Mouse (Mus musculus) limb, embryonic 11.5 days (tissue): ENCODE measurements around the gene Lca5. TPM values are rescaled to one million over a fixed set of nuclear protein-coding genes. Genes with fewer than 3 reads are reported as not detected.
A peak's percentile ranks its signal among the peaks of the same experiment; 100 is the strongest.

ENCODE experiments used
- ATAC-seq: fragments of 200-750 bp; cut with Nextera tagmentation; 2 replicates; pipeline ENCODE4 v1.8.0; 2017; ENCODE audit warnings: low read depth; ENCODE audit not compliant: insufficient number of reproducible peaks, low FRiP score, low TSS enrichment
- DNase-seq: peaks from one replicate; pipeline ENCODE4 v3.0.0-alpha.2; 2015; ENCODE audit warnings: low spot score
- H3K27ac ChIP-seq: fragments of 300-500 bp; sonication (generic); replicated peaks from 2 replicates; pipeline ENCODE4 v1.5.1; 2014; ENCODE audit warnings: low read depth, mild to moderate bottlenecking, low read length
- H3K27me3 ChIP-seq: fragments of 300-500 bp; sonication (generic); 2 replicates; pipeline ENCODE4 v1.6.1; 2014; ENCODE audit warnings: mild to moderate bottlenecking, low read length, mixed read lengths; ENCODE audit not compliant: control insufficient read depth, insufficient read depth
- H3K36me3 ChIP-seq: fragments of 300-500 bp; sonication (generic); 2 replicates; pipeline ENCODE4 v1.6.1; 2014; ENCODE audit warnings: mild to moderate bottlenecking, low read length, moderate library complexity, mixed read lengths; ENCODE audit not compliant: control insufficient read depth, insufficient read depth
- H3K4me1 ChIP-seq: fragments of 300-500 bp; sonication (generic); 2 replicates; pipeline ENCODE4 v1.6.1; 2014; ENCODE audit warnings: low read length, mixed read lengths; ENCODE audit not compliant: control insufficient read depth, insufficient read depth
- H3K4me2 ChIP-seq: fragments of 300-500 bp; sonication (generic); 2 replicates; pipeline ENCODE4 v1.6.1; 2014; ENCODE audit warnings: low read depth, mild to moderate bottlenecking, moderate library complexity; ENCODE audit not compliant: severe bottlenecking
- H3K4me3 ChIP-seq: fragments of 300-500 bp; sonication (generic); 2 replicates; pipeline ENCODE4 v1.5.1; 2014; ENCODE audit warnings: low read depth, low read length
- H3K9ac ChIP-seq: fragments of 300-500 bp; sonication (generic); 2 replicates; pipeline ENCODE4 v1.6.1; 2014; ENCODE audit warnings: mild to moderate bottlenecking, low read length
- H3K9me3 ChIP-seq: fragments of 300-500 bp; sonication (generic); 2 replicates; pipeline ENCODE4 v1.6.1; 2016; ENCODE audit warnings: low read length; ENCODE audit not compliant: control insufficient read depth
- WGBS: fragments of 180-500 bp; shearing (Covaris S2); extraction: QIAGEN DNeasy Blood & Tissue Kit; methylation state at CpG from one replicate; pipeline ENCODE4 v1.1.7; 2014; 5-methylcytosine and 5-hydroxymethylcytosine counted together
- polyA plus RNA-seq: library from polyadenylated mRNA; unstranded; fragments of >200 nt; fragmentation: Nextera tagmentation; extraction: Ambion mirVana; gene quantifications from 2 replicates; pipeline ENCODE4 v1.2.1, GENCODE M21; 2014

Lca5 gene
- polyA plus RNA-seq, 1 experiment from 2014 or later = 24.1 TPM

DNA sequence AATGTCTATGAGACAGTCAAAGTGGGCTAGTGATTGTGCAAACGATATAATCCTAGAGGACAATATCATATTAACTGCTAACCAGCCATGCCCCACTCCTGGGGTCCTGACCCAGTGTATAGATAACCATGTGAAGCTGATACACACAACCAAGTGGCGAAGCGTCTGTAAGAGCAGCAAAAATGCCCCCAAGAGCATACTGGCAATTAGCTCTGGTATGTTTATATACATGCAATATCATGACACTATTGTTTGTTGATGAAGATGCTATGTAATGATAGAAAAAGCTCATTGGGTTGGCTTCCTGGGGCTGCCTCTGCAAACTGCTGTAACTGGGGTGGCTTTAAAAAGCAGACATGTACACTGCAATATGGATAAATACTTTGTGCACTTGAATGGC, 57.7 kb downstream of the Lca5 start:
- no peak for DNase-seq
- Histone ChIP-seq H3K9ac (no peak overlapping the region), H3K27me3 (no peaks in the 10 kb centered on the region), H3K27ac (no peak overlapping the region), H3K4me1 (no peaks in the 10 kb centered on the region), H3K4me3 (no peak overlapping the region), H3K4me2 (no peak overlapping the region), H3K36me3 (no peaks in the 10 kb centered on the region), H3K9me3 (no peaks in the 10 kb centered on the region)
- 84% methylated on average over 3 of the region's 3 CpGs for WGBS
- ATAC-seq = 0 out of 2 replicates have a peak, but pooled peaks have one; percentile 51

DNA sequence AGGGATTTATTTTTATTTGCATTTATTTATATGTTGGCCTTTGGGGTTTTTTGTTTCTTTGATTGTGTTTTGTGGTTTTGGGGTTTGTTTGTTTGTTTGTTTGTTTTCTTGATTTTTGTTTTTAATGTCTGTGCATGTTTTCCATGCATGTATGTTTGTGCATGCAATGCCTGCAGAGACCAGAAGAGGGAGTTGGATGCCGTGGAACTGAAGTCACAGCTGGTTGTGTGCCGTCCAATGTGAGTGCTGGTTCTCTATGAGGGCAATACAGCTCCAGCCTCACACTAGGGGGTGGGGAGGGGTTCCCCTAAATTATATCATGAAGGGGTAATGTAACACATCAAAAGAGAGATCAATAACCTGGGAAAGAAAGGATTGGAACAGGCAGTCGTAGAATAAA, 58.2 kb downstream of the Lca5 start:
- no peak overlapping the region for H3K27ac ChIP-seq
- WGBS = 51% methylated on average over 3 of the region's 3 CpGs
- no peaks in the 10 kb centered on the region for H3K4me1 ChIP-seq
- H3K4me2 ChIP-seq = no peak overlapping the region
- no peak overlapping the region for H3K4me3 ChIP-seq
- DNase-seq (peak; percentile 53), ATAC-seq (no peak)
- no peaks in the 10 kb centered on the region for H3K36me3 ChIP-seq
- no peak overlapping the region for H3K9ac ChIP-seq
- H3K9me3 ChIP-seq = no peaks in the 10 kb centered on the region
- no peaks in the 10 kb centered on the region for H3K27me3 ChIP-seq

DNA sequence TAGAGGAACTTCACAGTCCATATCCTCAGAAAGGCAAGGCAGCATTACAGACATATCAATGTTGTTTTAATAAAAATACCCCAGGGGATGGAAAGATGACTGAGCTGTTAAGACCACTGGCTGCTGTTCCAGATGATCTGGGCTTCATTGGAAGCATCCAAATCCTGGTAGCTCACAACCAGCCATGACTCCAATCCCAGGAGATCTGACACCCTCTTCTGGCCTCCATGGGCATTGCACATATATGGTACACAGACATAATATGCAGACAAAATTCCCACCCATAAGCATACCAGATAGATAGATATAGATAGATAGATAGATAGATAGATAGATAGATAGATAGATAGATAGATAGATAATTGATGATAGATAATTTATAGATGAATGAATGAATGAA, 59.6 kb downstream of the Lca5 start:
- Histone ChIP-seq H3K9ac (no peak overlapping the region), H3K4me3 (no peak overlapping the region), H3K36me3 (no peaks in the 10 kb centered on the region), H3K27ac (no peak overlapping the region), H3K27me3 (no peaks in the 10 kb centered on the region), H3K4me2 (no peak overlapping the region), H3K9me3 (no peaks in the 10 kb centered on the region), H3K4me1 (no peaks in the 10 kb centered on the region)
- peak; percentile 50 for DNase-seq
- no peak for ATAC-seq

DNA sequence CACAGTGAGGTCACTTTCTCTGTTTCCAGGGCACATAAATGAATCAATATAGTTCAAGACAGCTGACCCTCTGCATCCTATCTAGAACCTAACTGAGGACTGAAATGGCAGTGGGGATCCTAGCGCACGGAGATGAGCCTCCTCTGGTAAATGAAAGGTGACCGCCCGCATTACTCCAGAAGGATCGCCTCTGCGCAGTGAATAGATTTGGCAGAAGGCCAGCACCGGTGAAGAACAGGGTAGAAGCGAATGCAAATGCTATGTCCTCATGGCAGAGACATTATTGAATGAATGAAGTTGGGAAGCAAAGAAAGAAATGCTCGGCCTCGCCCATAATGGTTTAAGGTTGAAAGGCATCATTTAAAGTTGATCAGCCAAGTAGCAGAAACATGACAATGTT, 61.3 kb downstream of the Lca5 start:
- Histone ChIP-seq H3K4me1 (no peaks in the 10 kb centered on the region), H3K36me3 (no peaks in the 10 kb centered on the region), H3K27ac (no peak overlapping the region), H3K9ac (no peak overlapping the region), H3K4me3 (no peak overlapping the region), H3K9me3 (no peaks in the 10 kb centered on the region), H3K27me3 (no peaks in the 10 kb centered on the region), H3K4me2 (no peak overlapping the region)
- DNase-seq (no peak), ATAC-seq (no peak)
- WGBS = 90% methylated on average over 10 of the region's 10 CpGs

DNA sequence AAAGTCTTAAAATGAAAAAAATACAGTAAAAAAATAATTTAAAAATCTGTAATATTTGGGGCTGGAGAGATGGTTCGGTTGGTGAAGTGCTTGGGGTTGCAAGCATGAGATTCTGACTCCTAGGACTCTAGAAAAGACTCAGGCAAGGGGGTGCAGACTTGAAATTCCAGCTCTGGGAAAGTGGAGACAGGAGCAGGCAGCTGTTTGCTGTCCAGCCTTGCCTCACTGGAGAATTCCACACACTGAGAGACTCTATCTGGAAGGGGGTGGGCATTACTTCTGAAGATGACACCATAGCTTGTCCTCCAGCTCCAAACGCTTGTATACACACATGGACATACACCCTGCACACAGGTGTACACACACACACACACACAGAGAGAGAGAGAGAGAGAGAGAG, 63.8 kb downstream of the Lca5 start:
- Histone ChIP-seq H3K9me3 (no peaks in the 10 kb centered on the region), H3K27me3 (no peaks in the 10 kb centered on the region), H3K4me1 (no peaks in the 10 kb centered on the region), H3K4me3 (no peak overlapping the region), H3K36me3 (no peaks in the 10 kb centered on the region), H3K4me2 (no peak overlapping the region), H3K27ac (no peak overlapping the region), H3K9ac (no peak overlapping the region)
- ATAC-seq = no peak
- no peak for DNase-seq
- WGBS = 80% methylated on average over 2 of the region's 2 CpGs

DNA sequence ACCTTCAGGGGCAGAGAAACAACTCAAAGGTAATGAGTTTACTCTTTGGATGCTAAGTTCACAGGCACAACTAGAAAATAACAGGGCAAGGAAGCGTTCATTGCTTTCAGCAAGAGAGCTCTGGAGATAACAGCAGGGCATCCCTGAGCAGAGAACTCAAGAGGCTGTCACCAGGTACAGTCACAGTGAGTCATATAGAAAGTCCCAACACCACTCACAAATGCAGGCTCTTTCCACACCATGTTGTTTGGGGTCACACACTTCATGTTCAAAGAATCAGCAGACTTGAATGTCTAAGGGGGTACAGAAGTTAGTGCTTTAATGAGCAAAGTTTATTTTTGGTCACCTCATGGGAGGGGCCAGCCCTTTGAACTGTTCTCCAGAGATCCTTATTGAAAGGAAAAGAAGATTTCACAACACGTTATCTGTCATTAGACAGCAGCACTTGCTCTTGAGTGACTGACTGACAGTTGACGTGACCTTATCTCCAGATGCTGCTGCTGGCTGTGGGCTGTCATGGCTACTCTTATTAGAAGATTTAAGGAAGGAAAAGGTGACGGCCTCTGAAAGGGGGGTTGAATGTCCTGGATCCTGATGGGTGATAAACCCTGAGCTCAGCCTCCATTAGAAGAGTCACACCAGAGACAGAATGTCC, 65.3 kb downstream of the Lca5 start:
- Histone ChIP-seq H3K9me3 (no peaks in the 10 kb centered on the region), H3K4me3 (no peak overlapping the region), H3K9ac (no peak overlapping the region), H3K27me3 (no peaks in the 10 kb centered on the region), H3K36me3 (no peaks in the 10 kb centered on the region), H3K4me1 (no peaks in the 10 kb centered on the region), H3K27ac (no peak overlapping the region), H3K4me2 (no peak overlapping the region)
- ATAC-seq (no peak), DNase-seq (no peak)
- 59% methylated on average over 4 of the region's 4 CpGs for WGBS

DNA sequence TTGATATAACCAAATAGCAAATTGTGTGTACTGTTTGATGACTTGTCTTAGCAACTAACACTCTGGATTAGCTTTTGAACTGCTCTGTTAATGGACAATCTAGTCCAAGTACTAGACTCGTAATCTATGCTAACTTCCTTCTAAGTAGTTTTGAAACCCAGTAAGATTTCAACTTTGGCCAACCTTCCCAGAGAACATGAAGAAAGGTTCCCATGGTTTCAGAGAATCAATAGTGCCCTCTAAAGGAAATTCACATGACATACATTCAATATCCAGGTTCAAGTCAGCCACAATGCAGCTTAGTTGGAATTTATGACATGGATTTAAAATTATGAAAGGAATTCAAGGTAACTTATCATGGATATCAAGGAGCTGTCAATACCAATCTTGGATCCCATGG, 70.0 kb downstream of the Lca5 start:
- 55% methylated on average over 1 of the region's 1 CpGs for WGBS
- no peaks in the 10 kb centered on the region for H3K9me3 ChIP-seq
- H3K4me3 ChIP-seq = no peak overlapping the region
- H3K4me2 ChIP-seq = no peak overlapping the region
- no peaks in the 10 kb centered on the region for H3K36me3 ChIP-seq
- no peaks in the 10 kb centered on the region for H3K4me1 ChIP-seq
- no peak overlapping the region for H3K27ac ChIP-seq
- no peaks in the 10 kb centered on the region for H3K27me3 ChIP-seq
- DNase-seq (no peak), ATAC-seq (no peak)
- H3K9ac ChIP-seq = no peak overlapping the region

DNA sequence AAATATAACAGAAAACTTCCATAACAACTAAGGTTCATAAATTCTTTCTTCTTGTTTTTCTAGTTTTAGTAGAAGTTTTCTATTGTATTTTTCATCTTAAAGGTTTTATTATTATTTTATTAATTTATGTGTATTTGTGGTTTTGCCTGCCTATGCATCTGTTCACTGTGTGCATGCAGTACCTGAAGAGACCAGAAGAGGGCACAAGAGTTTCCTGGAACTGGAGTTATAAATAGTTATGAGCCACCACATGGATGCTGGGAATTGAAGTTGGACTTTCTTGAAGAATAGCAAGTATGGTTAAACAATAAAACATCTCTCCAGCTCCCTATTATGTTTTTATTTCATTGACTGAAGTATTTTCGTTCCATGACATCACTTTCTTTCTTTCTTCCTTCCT, 72.7 kb downstream of the Lca5 start:
- H3K4me1 ChIP-seq = no peaks in the 10 kb centered on the region
- H3K9me3 ChIP-seq = no peaks in the 10 kb centered on the region
- ATAC-seq (no peak), DNase-seq (peak; percentile 72)
- H3K4me3 ChIP-seq = no peak overlapping the region
- no peak overlapping the region for H3K9ac ChIP-seq
- WGBS = 83% methylated on average over 1 of the region's 1 CpGs
- H3K27me3 ChIP-seq = no peaks in the 10 kb centered on the region
- no peak overlapping the region for H3K4me2 ChIP-seq
- no peak overlapping the region for H3K27ac ChIP-seq
- H3K36me3 ChIP-seq = no peaks in the 10 kb centered on the region

DNA sequence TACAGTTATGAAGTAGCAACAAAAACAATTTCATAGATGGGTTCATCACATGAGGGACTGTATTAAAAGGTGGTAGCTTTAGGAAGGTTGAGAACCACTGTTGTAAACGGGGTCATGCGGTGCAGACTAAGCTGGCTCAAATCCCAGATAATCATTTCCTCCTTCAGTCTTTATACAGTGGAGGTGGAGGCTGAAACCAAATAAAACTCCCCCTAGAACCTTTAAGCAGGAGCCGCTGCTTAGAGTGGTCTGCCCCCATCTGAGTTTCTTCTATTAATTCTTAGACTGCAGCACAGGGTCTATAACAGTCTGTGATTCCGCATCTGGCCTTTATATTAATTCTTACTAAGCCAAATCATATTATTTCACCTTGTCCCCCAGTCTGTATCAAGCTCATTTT, 85.1 kb downstream of the Lca5 start:
- H3K27ac ChIP-seq = no peak overlapping the region
- H3K4me3 ChIP-seq = no peak overlapping the region
- H3K4me1 ChIP-seq = peaks cover 3% of the 10 kb centered on the region; the same call in 1 of the 2 replicates
- no peak for ATAC-seq
- no peak overlapping the region for H3K9ac ChIP-seq
- H3K9me3 ChIP-seq = no peaks in the 10 kb centered on the region
- no peak for DNase-seq
- no peaks in the 10 kb centered on the region for H3K27me3 ChIP-seq
- no peaks in the 10 kb centered on the region for H3K36me3 ChIP-seq
- no peak overlapping the region for H3K4me2 ChIP-seq
- WGBS = 54% methylated on average over 4 of the region's 4 CpGs
